Mouse (Mus musculus): ENCODE results near the gene Sox8. TPM values are rescaled to one million over a fixed set of nuclear protein-coding genes. Genes with fewer than 3 reads are reported as not detected.

Sox8 gene
- polyA plus RNA-seq, 1 experiment = 0.83 TPM

GRCm38 (mm10) chr17:25609506-25609828, 39.0 kb upstream of the Sox8 start:
- WGBS = 92% methylated on average over 3 of the region's 3 CpGs
- TF ChIP-seq POLR2A (IDR thresholded peaks at IDR 0.05; ENCODE audit: low read depth, low read length) (no peak), CTCF (IDR thresholded peaks at IDR 0.05; ENCODE audit: extremely low read depth, insufficient read depth, insufficient read length, insufficient replicate concordance) (no peak)
- Histone ChIP-seq H3K4me3 (ENCODE audit: extremely low read depth, insufficient read depth, insufficient read length) (no peak overlapping the region), H3K27me3 (ENCODE audit: control insufficient read depth, insufficient read depth, low read length) (no peaks in the 10 kb centered on the region), H3K4me1 (ENCODE audit: control insufficient read depth, insufficient read depth, insufficient read length) (no peaks in the 10 kb centered on the region), H3K36me3 (ENCODE audit: control insufficient read depth, insufficient read depth, low read length) (peaks cover 4% of the 10 kb centered on the region; the same call in 1 of the 2 replicates), H3K27ac (ENCODE audit: insufficient read depth, low read length) (no peak overlapping the region)
- DNase-seq (ENCODE audit: low read depth in 1 of 2, low spot score in 2 of 2) = no peak

GRCm38 (mm10) chr17:25608821-25609505, 38.5 kb upstream of the Sox8 start:
- H3K36me3 ChIP-seq (ENCODE audit: control insufficient read depth, insufficient read depth, low read length) = 0 out of 2 replicates have a peak, but pooled peaks cover 4% of the 10 kb centered on the region
- H3K4me1 ChIP-seq (ENCODE audit: control insufficient read depth, insufficient read depth, insufficient read length) = peaks cover 2% of the 10 kb centered on the region; the same call in 1 of the 2 replicates
- H3K27me3 ChIP-seq (ENCODE audit: control insufficient read depth, insufficient read depth, low read length) = no peaks in the 10 kb centered on the region
- no peak overlapping the region for H3K4me3 ChIP-seq (ENCODE audit: extremely low read depth, insufficient read depth, insufficient read length)
- TF ChIP-seq CTCF (IDR thresholded peaks at IDR 0.05; ENCODE audit: extremely low read depth, insufficient read depth, insufficient read length, insufficient replicate concordance) = no peak
- no peak for TF ChIP-seq POLR2A (IDR thresholded peaks at IDR 0.05; ENCODE audit: low read depth, low read length)
- H3K27ac ChIP-seq (ENCODE audit: insufficient read depth, low read length) = no peak overlapping the region
- DNase-seq (ENCODE audit: low read depth in 1 of 2, low spot score in 2 of 2) = no peak
- 91% methylated on average over 10 of the region's 10 CpGs for WGBS

GRCm38 (mm10) chr17:25608137-25608785, 37.8 kb upstream of the Sox8 start:
- H3K4me1 ChIP-seq (ENCODE audit: control insufficient read depth, insufficient read depth, insufficient read length) = peaks cover 2% of the 10 kb centered on the region; the same call in 1 of the 2 replicates
- no peak for DNase-seq (ENCODE audit: low read depth in 1 of 2, low spot score in 2 of 2)
- TF ChIP-seq POLR2A (IDR thresholded peaks at IDR 0.05; ENCODE audit: low read depth, low read length) (no peak), CTCF (IDR thresholded peaks at IDR 0.05; ENCODE audit: extremely low read depth, insufficient read depth, insufficient read length, insufficient replicate concordance) (no peak)
- H3K4me3 ChIP-seq (ENCODE audit: extremely low read depth, insufficient read depth, insufficient read length) = no peak overlapping the region
- H3K36me3 ChIP-seq (ENCODE audit: control insufficient read depth, insufficient read depth, low read length) = 0 out of 2 replicates have a peak, but pooled peaks cover 2% of the 10 kb centered on the region
- no peaks in the 10 kb centered on the region for H3K27me3 ChIP-seq (ENCODE audit: control insufficient read depth, insufficient read depth, low read length)
- no peak overlapping the region for H3K27ac ChIP-seq (ENCODE audit: insufficient read depth, low read length)
- 79% methylated on average over 11 of the region's 11 CpGs for WGBS

GRCm38 (mm10) chr17:25604234-25604633, 33.7 kb upstream of the Sox8 start:
- Histone ChIP-seq H3K4me1 (ENCODE audit: control insufficient read depth, insufficient read depth, insufficient read length) (peaks cover 2% of the 10 kb centered on the region; the same call in 1 of the 2 replicates), H3K4me3 (ENCODE audit: extremely low read depth, insufficient read depth, insufficient read length) (no peak overlapping the region), H3K27me3 (ENCODE audit: control insufficient read depth, insufficient read depth, low read length) (no peaks in the 10 kb centered on the region), H3K36me3 (ENCODE audit: control insufficient read depth, insufficient read depth, low read length) (no peaks in the 10 kb centered on the region), H3K27ac (ENCODE audit: insufficient read depth, low read length) (no peak overlapping the region)
- TF ChIP-seq CTCF (IDR thresholded peaks at IDR 0.05; ENCODE audit: extremely low read depth, insufficient read depth, insufficient read length, insufficient replicate concordance) (no peak), POLR2A (IDR thresholded peaks at IDR 0.05; ENCODE audit: low read depth, low read length) (no peak)
- 58% methylated on average over 5 of the region's 5 CpGs for WGBS
- no peak for DNase-seq (ENCODE audit: low read depth in 1 of 2, low spot score in 2 of 2)

GRCm38 (mm10) chr17:25602366-25602765, 31.9 kb upstream of the Sox8 start:
- H3K27me3 ChIP-seq (ENCODE audit: control insufficient read depth, insufficient read depth, low read length) = no peaks in the 10 kb centered on the region
- H3K36me3 ChIP-seq (ENCODE audit: control insufficient read depth, insufficient read depth, low read length) = no peaks in the 10 kb centered on the region
- 41% methylated on average over 8 of the region's 8 CpGs for WGBS
- no peak for TF ChIP-seq CTCF (IDR thresholded peaks at IDR 0.05; ENCODE audit: extremely low read depth, insufficient read depth, insufficient read length, insufficient replicate concordance)
- H3K4me1 ChIP-seq (ENCODE audit: control insufficient read depth, insufficient read depth, insufficient read length) = peaks cover 2% of the 10 kb centered on the region; the same call in 1 of the 2 replicates
- DNase-seq (ENCODE audit: low read depth in 1 of 2, low spot score in 2 of 2) = no peak
- H3K4me3 ChIP-seq (ENCODE audit: extremely low read depth, insufficient read depth, insufficient read length) = no peak overlapping the region
- no peak overlapping the region for H3K27ac ChIP-seq (ENCODE audit: insufficient read depth, low read length)

GRCm38 (mm10) chr17:25597537-25597936, 27.1 kb upstream of the Sox8 start:
- Histone ChIP-seq H3K4me3 (ENCODE audit: extremely low read depth, insufficient read depth, insufficient read length) (no peak overlapping the region), H3K4me1 (ENCODE audit: control insufficient read depth, insufficient read depth, insufficient read length) (no peaks in the 10 kb centered on the region), H3K27me3 (ENCODE audit: control insufficient read depth, insufficient read depth, low read length) (no peaks in the 10 kb centered on the region), H3K27ac (ENCODE audit: insufficient read depth, low read length) (no peak overlapping the region), H3K36me3 (ENCODE audit: control insufficient read depth, insufficient read depth, low read length) (peaks cover 2% of the 10 kb centered on the region; the same call in 1 of the 2 replicates)
- WGBS = 34% methylated on average over 3 of the region's 3 CpGs
- DNase-seq (ENCODE audit: low read depth in 1 of 2, low spot score in 2 of 2) = no peak
- TF ChIP-seq CTCF (IDR thresholded peaks at IDR 0.05; ENCODE audit: extremely low read depth, insufficient read depth, insufficient read length, insufficient replicate concordance) (no peak), POLR2A (IDR thresholded peaks at IDR 0.05; ENCODE audit: low read depth, low read length) (no peak)

GRCm38 (mm10) chr17:25595495-25595894, 25.0 kb upstream of the Sox8 start:
- Histone ChIP-seq H3K27ac (ENCODE audit: insufficient read depth, low read length) (no peak overlapping the region), H3K27me3 (ENCODE audit: control insufficient read depth, insufficient read depth, low read length) (no peaks in the 10 kb centered on the region), H3K4me3 (ENCODE audit: extremely low read depth, insufficient read depth, insufficient read length) (no peak overlapping the region), H3K36me3 (ENCODE audit: control insufficient read depth, insufficient read depth, low read length) (peaks cover 4% of the 10 kb centered on the region), H3K4me1 (ENCODE audit: control insufficient read depth, insufficient read depth, insufficient read length) (no peaks in the 10 kb centered on the region)
- TF ChIP-seq POLR2A (IDR thresholded peaks at IDR 0.05; ENCODE audit: low read depth, low read length) (no peak), CTCF (IDR thresholded peaks at IDR 0.05; ENCODE audit: extremely low read depth, insufficient read depth, insufficient read length, insufficient replicate concordance) (no peak)
- no peak for DNase-seq (ENCODE audit: low read depth in 1 of 2, low spot score in 2 of 2)
- WGBS = 92% methylated on average over 5 of the region's 5 CpGs

Data from spleen, adult 2 months (tissue).